Comparison of ENCODE assay signal across 1 mouse cellular context in genomic region chr10:7816476-7816875, GRCm38 (mm10).
TF ChIP-seq lines count a peak whose summit lies in the region.

No protein-coding gene starts in this region.

TF ChIP-seq in CH12.LX, 34 proteins besides CTCF, POLR2A, EP300 and RAD21 (continued from another document):
- TF ChIP-seq E2F4 (IDR thresholded peaks at IDR 0.05; ENCODE audit: insufficient replicate concordance, low read depth, low read length) (no peak), ZC3H11A (IDR thresholded peaks at IDR 0.05; ENCODE audit: low read depth, low read length) (no peak), BHLHE40 (IDR thresholded peaks at IDR 0.05; ENCODE audit: low read depth, low read length) (peak; percentile 83), IRF4 (IDR thresholded peaks at IDR 0.05; ENCODE audit: low read depth, low read length) (peak; percentile 45; the same call in 1 of the 2 replicates), MXI1 (IDR thresholded peaks at IDR 0.05; ENCODE audit: low read depth, low read length) (peak; percentile 78), POLR2AphosphoS2 (IDR thresholded peaks at IDR 0.05; ENCODE audit: low read depth, low read length) (no peak), RCOR1 (conservative IDR thresholded peaks at IDR 0.05; ENCODE audit: low read depth, low read length) (no peak), NELFE (IDR thresholded peaks at IDR 0.05; ENCODE audit: low read depth, low read length) (no peak), ELF1 (IDR thresholded peaks at IDR 0.05; ENCODE audit: low read depth, low read length) (no peak), MEF2A (IDR thresholded peaks at IDR 0.05; ENCODE audit: borderline replicate concordance, low read depth, low read length) (0 out of 2 replicates have a peak, but pooled peaks have one; percentile 19), TBP (conservative IDR thresholded peaks at IDR 0.05; ENCODE audit: low read depth, low read length) (no peak), JUN (IDR thresholded peaks at IDR 0.05; ENCODE audit: insufficient read depth, low read depth, low read length) (peak; percentile 72), NRF1 (IDR thresholded peaks at IDR 0.05; ENCODE audit: low read depth, low read length) (no peak), MYC (IDR thresholded peaks at IDR 0.05; ENCODE audit: low read depth, low read length) (peak; percentile 73; the same call in 1 of the 2 replicates), UBTF (IDR thresholded peaks at IDR 0.05; ENCODE audit: low read depth, low read length) (no peak), KAT2A (IDR thresholded peaks at IDR 0.05; ENCODE audit: insufficient replicate concordance, low read length) (no peak), TCF12 (IDR thresholded peaks at IDR 0.05; ENCODE audit: low read depth, low read length) (no peak), MAFK (IDR thresholded peaks at IDR 0.05; ENCODE audit: insufficient replicate concordance, low read length) (no peak), ETS1 (conservative IDR thresholded peaks at IDR 0.05; ENCODE audit: low read depth, low read length) (peak; percentile 79), USF2 (conservative IDR thresholded peaks at IDR 0.05; ENCODE audit: low read depth, low read length) (no peak)
TF ChIP-seq in CH12.LX: peak in this region for 9.
